ENCODE assay signal across 9 mouse cellular contexts in the genomic region with DNA sequence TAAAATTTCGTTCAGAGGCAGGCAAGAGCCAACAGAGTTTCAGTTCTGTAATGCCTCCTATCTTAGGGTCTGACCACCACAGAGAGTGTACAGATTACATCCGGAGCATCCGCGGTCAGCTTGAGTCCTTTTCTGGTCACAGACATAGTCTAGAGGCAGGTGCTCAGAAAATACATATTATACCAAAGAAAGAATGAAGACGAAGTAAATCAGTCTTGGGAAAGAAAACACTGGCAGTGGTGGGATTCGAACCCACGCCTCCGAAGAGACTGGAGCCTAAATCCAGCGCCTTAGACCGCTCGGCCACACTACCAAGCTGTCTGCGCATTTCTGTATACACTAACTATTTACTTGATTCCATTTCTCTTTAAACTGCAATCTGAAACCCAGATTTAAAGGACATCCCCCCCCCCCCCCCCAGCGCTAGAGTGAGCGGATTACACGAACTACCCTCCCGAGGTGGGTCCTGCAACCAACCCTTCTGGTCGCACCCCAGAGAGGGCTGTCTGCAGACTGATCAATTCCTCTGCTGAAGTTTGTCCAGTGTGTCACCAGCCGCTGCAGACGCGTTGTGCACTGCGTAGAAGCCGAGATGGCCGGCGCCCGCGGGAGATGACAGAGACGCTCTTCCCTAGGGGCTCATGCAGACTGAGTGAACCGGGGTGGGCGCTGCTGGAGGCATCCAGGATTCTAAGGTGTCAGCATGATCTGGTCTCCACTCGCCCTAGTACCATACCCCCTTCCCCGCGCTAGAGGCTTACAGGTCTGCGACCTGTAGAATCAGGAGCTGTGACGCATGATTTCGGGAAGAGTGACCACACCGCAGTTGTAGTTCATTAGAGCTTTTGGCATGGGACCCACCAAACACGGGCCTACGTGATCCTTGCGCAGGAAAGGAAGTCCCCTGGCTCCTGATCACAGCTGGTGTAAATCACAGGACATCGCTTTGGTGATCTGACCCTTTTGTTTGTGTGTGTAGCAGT. TPM values are rescaled to one million over a fixed set of nuclear protein-coding genes. Genes with fewer than 3 reads are reported as not detected.
DNase-seq lines count a peak whose midpoint lies in the region; ATAC-seq and TF ChIP-seq lines count a peak whose summit lies in the region.
"Had no signal": no experiment of that assay in that cellular context is flagged by ENCODE, and none has a peak within 500 bp of the region (broad histone marks: within the 10 kb centered on the region; RNA-seq: fewer than 3 reads in every experiment).

No protein-coding gene starts in this region.

- peaks cover 5% of the 10 kb centered on the region for H3K27me3 ChIP-seq in CH12.LX (replicated peaks)
- H3K27me3 ChIP-seq in heart, embryonic 13.5 days (replicated peaks) = peaks cover 30% of the 10 kb centered on the region; the same call in 1 of the 2 replicates
- peaks cover 11% of the 10 kb centered on the region for H3K27me3 ChIP-seq in kidney, embryonic 16.5 days (ENCODE audit: insufficient read depth, low read length)
- H3K27me3 ChIP-seq in neural tube, embryonic 13.5 days = peaks cover 34% of the 10 kb centered on the region

- H3K9ac ChIP-seq in CH12.LX (ENCODE audit: insufficient read depth, low read depth) = peak overlapping the region; percentile 8
- peak overlapping the region; percentile 80 for H3K9ac ChIP-seq in heart, embryonic 13.5 days
- peak overlapping the region; percentile 67 for H3K9ac ChIP-seq in kidney, embryonic 16.5 days (replicated peaks; ENCODE audit: low read length)
- H3K9ac ChIP-seq in neural tube, embryonic 13.5 days = peak overlapping the region; percentile 69

- WGBS in heart, embryonic 13.5 days = 3% methylated on average over 40 of the region's 40 CpGs
- whole genome bisulfite sequencing in kidney, embryonic 16.5 days = 3% methylated on average over 40 of the region's 40 CpGs
- 4% methylated on average over 40 of the region's 40 CpGs for WGBS in lung, adult 2 months
- WGBS in neural tube, embryonic 13.5 days = 2% methylated on average over 40 of the region's 40 CpGs

- H3K4me3 ChIP-seq in CH12.LX (replicated peaks in 1 of 3; ENCODE audit: low read depth in 2 of 3, low read length in 2 of 3, poor library complexity in 1 of 3) = peak overlapping the region; percentile 52 to 71 (median 68)
- H3K4me3 ChIP-seq in heart, embryonic 13.5 days = peak overlapping the region; percentile 60
- H3K4me3 ChIP-seq in kidney, embryonic 16.5 days (ENCODE audit: low read length) = peak overlapping the region; percentile 67
- H3K4me3 ChIP-seq in lung, adult 2 months (replicated peaks; ENCODE audit: extremely low read depth, low read depth, low read length) = peak overlapping the region; percentile 93
- peak overlapping the region; percentile 46 for H3K4me3 ChIP-seq in neural tube, embryonic 13.5 days

- in situ Hi-C loops in CH12.LX (cut with MboI; ENCODE audit: low pct_ligation_motif_present, low pct_unique_long_range_greater_than_20kb, low sequenced_read_pairs) = no loop called here

- H3K36me3 ChIP-seq in CH12.LX (replicated peaks in 1 of 2; ENCODE audit: control insufficient read depth in 1 of 2, insufficient read depth in 1 of 2, low read length in 1 of 2) = no peaks in the 10 kb centered on the region
- no peaks in the 10 kb centered on the region for H3K36me3 ChIP-seq in heart, embryonic 13.5 days
- H3K36me3 ChIP-seq in kidney, embryonic 16.5 days (ENCODE audit: insufficient read depth, low read length) = no peaks in the 10 kb centered on the region
- H3K36me3 ChIP-seq in neural tube, embryonic 13.5 days = no peaks in the 10 kb centered on the region

- H3K4me1 ChIP-seq in CH12.LX (ENCODE audit: control insufficient read depth in 1 of 2, insufficient read depth in 2 of 2) = peaks cover 4 to 35% of the 10 kb centered on the region in 2 experiments; a peak in 3 of 4 replicates
- H3K4me1 ChIP-seq in heart, embryonic 13.5 days = peaks cover 11% of the 10 kb centered on the region; the same call in 1 of the 2 replicates
- peaks cover 7% of the 10 kb centered on the region; the same call in 1 of the 2 replicates for H3K4me1 ChIP-seq in kidney, embryonic 16.5 days (ENCODE audit: insufficient read depth, low read length)
- H3K4me1 ChIP-seq in lung, adult 2 months (ENCODE audit: control insufficient read depth, insufficient read depth, low read length) = peaks cover 3% of the 10 kb centered on the region; the same call in 1 of the 2 replicates
- peaks cover 12% of the 10 kb centered on the region for H3K4me1 ChIP-seq in neural tube, embryonic 13.5 days (replicated peaks)

- H3K27ac ChIP-seq in CH12.LX (ENCODE audit: insufficient read depth, low read depth) = peak overlapping the region; percentile 21
- no peak overlapping the region for H3K27ac ChIP-seq in heart, embryonic 13.5 days (replicated peaks)
- no peak overlapping the region for H3K27ac ChIP-seq in kidney, embryonic 16.5 days (ENCODE audit: low read length)
- no peak overlapping the region for H3K27ac ChIP-seq in neural tube, embryonic 13.5 days (replicated peaks)

- no peak for TF ChIP-seq RAD21 in CH12.LX (IDR thresholded peaks at IDR 0.05; ENCODE audit: low read depth, low read length)

- no peaks in the 10 kb centered on the region for H3K79me2 ChIP-seq in CH12.LX (replicated peaks; ENCODE audit: control insufficient read depth, extremely low read depth, insufficient read depth, poor library complexity, severe bottlenecking)

- ATAC-seq in heart, embryonic 13.5 days (ENCODE audit: extremely low read depth, insufficient number of reproducible peaks, low FRiP score, low TSS enrichment) = peak; percentile 37; the same call in 1 of the 2 replicates
- ATAC-seq in kidney, embryonic 16.5 days (ENCODE audit: low FRiP score, low TSS enrichment) = peak; percentile 86
- ATAC-seq in neural tube, embryonic 13.5 days (ENCODE audit: low read depth) = peak; percentile 65

- H3K4me2 ChIP-seq in CH12.LX (ENCODE audit: insufficient read depth, low read depth, poor library complexity, severe bottlenecking) = peak overlapping the region; percentile 67
- H3K4me2 ChIP-seq in heart, embryonic 13.5 days = peak overlapping the region; percentile 72
- H3K4me2 ChIP-seq in kidney, embryonic 16.5 days (replicated peaks; ENCODE audit: low read depth, low read length) = peak overlapping the region; percentile 83
- H3K4me2 ChIP-seq in neural tube, embryonic 13.5 days = peak overlapping the region; percentile 76

- TF ChIP-seq CTCF in CH12.LX (conservative IDR thresholded peaks at IDR 0.05 in 1 of 2, IDR thresholded peaks at IDR 0.05 in 1 of 2; ENCODE audit: low read depth in 2 of 2, low read length in 2 of 2) = no peak
- no peak for TF ChIP-seq CTCF in lung, adult 2 months (IDR thresholded peaks at IDR 0.05; ENCODE audit: insufficient read depth, low read length)

- DNase-seq in CH12.LX (ENCODE audit: extremely low read depth) = peak; percentile 88
- DNase-seq in adrenal gland, adult 18-20 months (ENCODE audit: low spot score in 2 of 2) = peak; percentile 77 to 81
- DNase-seq in embryo, embryonic 9.5 days (ENCODE audit: extremely low spot score) = peak; percentile 85
- peak; percentile 66 for DNase-seq in lung, adult 2 months
- DNase-seq in thymus, postnatal 36 days = peak; percentile 69 to 77

- H3K9me3 ChIP-seq in CH12.LX (replicated peaks; ENCODE audit: low read length) = no peaks in the 10 kb centered on the region
- H3K9me3 ChIP-seq in heart, embryonic 13.5 days = no peaks in the 10 kb centered on the region
- H3K9me3 ChIP-seq in kidney, embryonic 16.5 days (ENCODE audit: low read length) = no peaks in the 10 kb centered on the region
- H3K9me3 ChIP-seq in neural tube, embryonic 13.5 days = no peaks in the 10 kb centered on the region

- dilution Hi-C loops in CH12.LX (cut with MboI; ENCODE audit: extremely low pct_ligation_motif_present, extremely low pct_unique_long_range_greater_than_20kb, low sequenced_read_pairs) = no loop called here

- peak; percentile 86 for TF ChIP-seq EP300 in CH12.LX (IDR thresholded peaks at IDR 0.05; ENCODE audit: low read length)

- no peak for TF ChIP-seq POLR2A in CH12.LX (IDR thresholded peaks at IDR 0.05; ENCODE audit: low read depth, low read length)
- TF ChIP-seq POLR2A in lung, adult 2 months (IDR thresholded peaks at IDR 0.05; ENCODE audit: borderline replicate concordance, extremely low read depth, low read depth, low read length) = no peak

RNA-seq across cellular contexts. Expression of a gene that starts 8.0 kb away (rescaled TPM):
- 0.92 and 1.9 TPM in 2 replicates for total RNA-seq in CH12.LX (2012; rRNA removed)
- 1.8 and 2.5 TPM in 2 replicates for total RNA-seq in CH12.LX (2014; rRNA removed)
- 1.1 and 1.6 TPM in 2 replicates for polyA plus RNA-seq in CH12.LX (2012; ENCODE audit: insufficient read length, low read depth)
- 10 to 100 TPM; 44.8 to 61.9 TPM for total RNA-seq in adrenal gland, adult 18-20 months (2021)
- 20.5 and 21.4 TPM in 2 replicates for polyA plus RNA-seq in heart, embryonic 13.5 days (2015; fragmentation: Nextera tagmentation; extraction: Ambion mirVana)
- 45.5 and 47.7 TPM in 2 replicates for polyA plus RNA-seq in kidney, embryonic 16.5 days (2015; fragmentation: Nextera tagmentation; extraction: Ambion mirVana)
- 581 and 650 TPM in 2 replicates for polyA plus RNA-seq in lung, adult 2 months (2012; rRNA removed)
- polyA plus RNA-seq in neural tube, embryonic 13.5 days (2015; fragmentation: Nextera tagmentation; extraction: Ambion mirVana) = 16.1 and 17.0 TPM in 2 replicates

RNA-seq across cellular contexts. Expression of a gene that starts 8.1 kb away (rescaled TPM):
- total RNA-seq in CH12.LX (2012; rRNA removed) (1.6 and 2.2 TPM in 2 replicates), CH12.LX (2014; rRNA removed) (0.44 and 1.2 TPM in 2 replicates)
- polyA plus RNA-seq in CH12.LX (2012; ENCODE audit: insufficient read length, low read depth) = 0.97 and 1.2 TPM in 2 replicates
- total RNA-seq in adrenal gland, adult 18-20 months (2021) = 1 to 10 TPM; 4.9 to 9.2 TPM
- 3.6 and 3.9 TPM in 2 replicates for polyA plus RNA-seq in heart, embryonic 13.5 days (2015; fragmentation: Nextera tagmentation; extraction: Ambion mirVana)
- polyA plus RNA-seq in kidney, embryonic 16.5 days (2015; fragmentation: Nextera tagmentation; extraction: Ambion mirVana) = 8.6 and 8.9 TPM in 2 replicates
- polyA plus RNA-seq in lung, adult 2 months (2012; rRNA removed) = 61.7 and 72.5 TPM in 2 replicates
- 3.7 and 3.9 TPM in 2 replicates for polyA plus RNA-seq in neural tube, embryonic 13.5 days (2015; fragmentation: Nextera tagmentation; extraction: Ambion mirVana)

RNA-seq across cellular contexts. Expression of a gene that starts 8.7 kb away (rescaled TPM):
- total RNA-seq in CH12.LX (2012; rRNA removed) = not detected in 2 replicates
- total RNA-seq in CH12.LX (2014; rRNA removed) = not detected in 2 replicates
- not detected in 2 replicates for polyA plus RNA-seq in CH12.LX (2012; ENCODE audit: insufficient read length, low read depth)
- total RNA-seq in adrenal gland, adult 18-20 months (2021) = under 1 TPM in 1 of 2 experiments, not detected in 1; 0.03 TPM
- not detected in 2 replicates for polyA plus RNA-seq in heart, embryonic 13.5 days (2015; fragmentation: Nextera tagmentation; extraction: Ambion mirVana)
- not detected in 2 replicates for polyA plus RNA-seq in kidney, embryonic 16.5 days (2015; fragmentation: Nextera tagmentation; extraction: Ambion mirVana)
- 3.1 and 3.6 TPM in 2 replicates for polyA plus RNA-seq in lung, adult 2 months (2012; rRNA removed)
- polyA plus RNA-seq in neural tube, embryonic 13.5 days (2015; fragmentation: Nextera tagmentation; extraction: Ambion mirVana) = not detected in 2 replicates
- total RNA-seq: layer of hippocampus, postnatal 25 days had no signal

RNA-seq across cellular contexts. Expression of a gene that starts 25.4 kb away (rescaled TPM):
- 0.38 and 0.55 TPM in 2 replicates for total RNA-seq in CH12.LX (2012; rRNA removed)
- total RNA-seq in CH12.LX (2014; rRNA removed) = not detected in 2 replicates
- not detected in 2 replicates for polyA plus RNA-seq in CH12.LX (2012; ENCODE audit: insufficient read length, low read depth)
- not detected for total RNA-seq in adrenal gland, adult 18-20 months (2021)
- 0.99 and 1.1 TPM in 2 replicates for polyA plus RNA-seq in heart, embryonic 13.5 days (2015; fragmentation: Nextera tagmentation; extraction: Ambion mirVana)
- 9.0 and 10.2 TPM in 2 replicates for polyA plus RNA-seq in kidney, embryonic 16.5 days (2015; fragmentation: Nextera tagmentation; extraction: Ambion mirVana)
- not detected in 2 replicates for polyA plus RNA-seq in lung, adult 2 months (2012; rRNA removed)
- polyA plus RNA-seq in neural tube, embryonic 13.5 days (2015; fragmentation: Nextera tagmentation; extraction: Ambion mirVana) = not detected in 2 replicates
- total RNA-seq: layer of hippocampus, postnatal 25 days had no signal

RNA-seq across cellular contexts. Expression of a gene that starts 31.3 kb away (rescaled TPM):
- total RNA-seq in CH12.LX (2012; rRNA removed) (not detected in 2 replicates), CH12.LX (2014; rRNA removed) (not detected in 2 replicates)
- polyA plus RNA-seq in CH12.LX (2012; ENCODE audit: insufficient read length, low read depth) = not detected in 2 replicates
- not detected for total RNA-seq in adrenal gland, adult 18-20 months (2021)
- polyA plus RNA-seq in heart, embryonic 13.5 days (2015; fragmentation: Nextera tagmentation; extraction: Ambion mirVana) = not detected in 2 replicates
- 1.5 and 2.2 TPM in 2 replicates for polyA plus RNA-seq in kidney, embryonic 16.5 days (2015; fragmentation: Nextera tagmentation; extraction: Ambion mirVana)
- 0.08 TPM in 1 of 2 replicates, not detected in the other for polyA plus RNA-seq in lung, adult 2 months (2012; rRNA removed)
- not detected in 2 replicates for polyA plus RNA-seq in neural tube, embryonic 13.5 days (2015; fragmentation: Nextera tagmentation; extraction: Ambion mirVana)
- total RNA-seq: layer of hippocampus, postnatal 25 days had no signal

Comparison
In these comparisons a context has a peak if more than half of its experiments do, and no peak if none do; other contexts are left out.
1. H3K9ac ChIP-seq: peak in every context shown above with its lines; median percentile 80 in heart, embryonic 13.5 days; 69 in neural tube, embryonic 13.5 days; 67 in kidney, embryonic 16.5 days; 8 in CH12.LX.
2. RNA of a gene that starts 8.0 kb away (polyA plus RNA-seq): 581 to 650 TPM in lung, adult 2 months; 45.5 to 47.7 TPM in kidney, embryonic 16.5 days, 20.5 to 21.4 TPM in heart, embryonic 13.5 days, 16.1 to 17.0 TPM in neural tube, embryonic 13.5 days and 1.1 to 1.6 TPM in CH12.LX; every median in the first group is over 10 times any median in the second.
3. Peak in every context shown above with its lines, with median percentiles within 50 percentile points of each other: DNase-seq, H3K4me2 ChIP-seq, H3K4me3 ChIP-seq and ATAC-seq.